Mouse (Mus musculus) neural tube, embryonic 12.5 days (tissue): Measurements from ENCODE around the gene Naaladl1. TPM values are rescaled to one million over a fixed set of nuclear protein-coding genes. Genes with fewer than 3 reads are reported as not detected.

Experiments
- ATAC-seq: fragments of 200-750 bp; cut with Nextera tagmentation; 2 replicates; pipeline ENCODE4 v1.8.0; 2017; ENCODE audit warnings: low read depth, mild to moderate bottlenecking, moderate TSS enrichment, moderate library complexity; ENCODE audit not compliant: low FRiP score
- H3K27ac ChIP-seq: fragments of 300-500 bp; sonication (generic); 2 replicates; pipeline ENCODE4 v1.5.1; 2016
- H3K27me3 ChIP-seq: fragments of 300-500 bp; sonication (generic); replicated peaks from 2 replicates; pipeline ENCODE4 v1.6.1; 2016; ENCODE audit warnings: mild to moderate bottlenecking
- H3K36me3 ChIP-seq: fragments of 300-500 bp; sonication (generic); 2 replicates; pipeline ENCODE4 v1.6.1; 2016; ENCODE audit warnings: mild to moderate bottlenecking
- H3K4me1 ChIP-seq: fragments of 300-500 bp; sonication (generic); 2 replicates; pipeline ENCODE4 v1.6.1; 2016
- H3K4me2 ChIP-seq: fragments of 300-500 bp; sonication (generic); replicated peaks from 2 replicates; pipeline ENCODE4 v1.6.1; 2016; ENCODE audit warnings: mild to moderate bottlenecking
- H3K4me3 ChIP-seq: fragments of 300-500 bp; sonication (generic); 2 replicates; pipeline ENCODE4 v1.5.1; 2016
- H3K9ac ChIP-seq: fragments of 300-500 bp; sonication (generic); 2 replicates; pipeline ENCODE4 v1.6.1; 2016; ENCODE audit warnings: mild to moderate bottlenecking
- H3K9me3 ChIP-seq: fragments of 300-500 bp; sonication (generic); 2 replicates; pipeline ENCODE4 v1.6.1; 2016; ENCODE audit warnings: mild to moderate bottlenecking
- WGBS: fragments of 180-500 bp; shearing (Covaris S2); methylation state at CpG from one replicate; pipeline ENCODE4 v1.1.7; 2016; 5-methylcytosine and 5-hydroxymethylcytosine counted together
- polyA plus RNA-seq: library from polyadenylated mRNA; unstranded; fragments of >200 nt; fragmentation: Nextera tagmentation; extraction: Ambion mirVana; gene quantifications from 2 replicates; pipeline ENCODE4 v1.2.1, GENCODE M21; 2016

Naaladl1 gene
- polyA plus RNA-seq, 1 experiment from 2014 or later: 0.63 TPM

- Histone ChIP-seq H3K9ac (no peak overlapping the region), H3K9me3 (no peaks in the 10 kb centered on the region), H3K27me3 (no peaks in the 10 kb centered on the region), H3K4me1 (peaks cover 17% of the 10 kb centered on the region), H3K36me3 (peaks cover 42% of the 10 kb centered on the region), H3K4me3 (no peak overlapping the region), H3K4me2 (no peak overlapping the region), H3K27ac (no peak overlapping the region)
- no peak for ATAC-seq
- 93% methylated on average over 13 of the region's 13 CpGs for WGBS
Observed at GRCm38 (mm10) chr19:6088841-6089240, 16.7 kb upstream of the Naaladl1 start.

GRCm38 (mm10) chr19:6094119-6094518 lies 11.5 kb upstream of the Naaladl1 start, which contains the start of gene AC131692.1:
AC131692.1 (plus strand) TSS chr19:6094419.
- no peak within 1 kb of the TSS for H3K4me3 ChIP-seq
- H3K36me3 ChIP-seq: peaks cover 47% of the 10 kb centered on the region
- ATAC-seq: no peak
- H3K4me1 ChIP-seq: no peaks in the 10 kb centered on the region
- H3K27me3 ChIP-seq: no peaks in the 10 kb centered on the region
- WGBS: 92% methylated on average over 7 of the region's 7 CpGs
- no peak within 1 kb of the TSS for H3K27ac ChIP-seq
- H3K9me3 ChIP-seq: no peaks in the 10 kb centered on the region
- H3K9ac ChIP-seq: no peak within 1 kb of the TSS
- H3K4me2 ChIP-seq: no peak within 1 kb of the TSS

GRCm38 (mm10) chr19:6097847-6098246 lies 7.7 kb upstream of the Naaladl1 start:
- no peaks in the 10 kb centered on the region for H3K4me1 ChIP-seq
- H3K27me3 ChIP-seq: no peaks in the 10 kb centered on the region
- peaks cover 23% of the 10 kb centered on the region; the same call in 1 of the 2 replicates for H3K36me3 ChIP-seq
- H3K4me2 ChIP-seq: no peak overlapping the region
- no peak overlapping the region for H3K9ac ChIP-seq
- ATAC-seq: no peak
- 95% methylated on average over 3 of the region's 3 CpGs for WGBS
- no peak overlapping the region for H3K4me3 ChIP-seq
- no peak overlapping the region for H3K27ac ChIP-seq
- H3K9me3 ChIP-seq: no peaks in the 10 kb centered on the region

GRCm38 (mm10) chr19:6101186-6101585 lies 4.4 kb upstream of the Naaladl1 start:
- 51% methylated on average over 6 of the region's 6 CpGs for WGBS
- Histone ChIP-seq H3K4me3 (no peak overlapping the region), H3K4me2 (no peak overlapping the region), H3K9me3 (no peaks in the 10 kb centered on the region), H3K9ac (no peak overlapping the region), H3K27ac (no peak overlapping the region), H3K27me3 (no peaks in the 10 kb centered on the region), H3K36me3 (peaks cover 6% of the 10 kb centered on the region; the same call in 1 of the 2 replicates), H3K4me1 (no peaks in the 10 kb centered on the region)
- ATAC-seq: no peak

GRCm38 (mm10) chr19:6102169-6102853 lies 3.3 kb upstream of the Naaladl1 start:
- Histone ChIP-seq H3K9me3 (no peaks in the 10 kb centered on the region), H3K4me2 (no peak overlapping the region), H3K9ac (no peak overlapping the region), H3K4me1 (no peaks in the 10 kb centered on the region), H3K36me3 (peaks cover 6% of the 10 kb centered on the region; the same call in 1 of the 2 replicates), H3K27ac (no peak overlapping the region), H3K4me3 (no peak overlapping the region), H3K27me3 (no peaks in the 10 kb centered on the region)
- WGBS: 85% methylated on average over 6 of the region's 6 CpGs
- ATAC-seq: no peak

- 93% methylated on average over 4 of the region's 4 CpGs for WGBS
- Histone ChIP-seq H3K27me3 (no peaks in the 10 kb centered on the region), H3K4me2 (no peak overlapping the region), H3K4me1 (no peaks in the 10 kb centered on the region), H3K9me3 (no peaks in the 10 kb centered on the region), H3K27ac (no peak overlapping the region), H3K36me3 (no peaks in the 10 kb centered on the region), H3K9ac (no peak overlapping the region), H3K4me3 (no peak overlapping the region)
- no peak for ATAC-seq
Observed at GRCm38 (mm10) chr19:6104476-6104875, 1.1 kb upstream of the Naaladl1 start.

GRCm38 (mm10) chr19:6113116-6113515 lies 7.5 kb downstream of the Naaladl1 start:
- ATAC-seq: no peak
- Histone ChIP-seq H3K9ac (no peak overlapping the region), H3K4me2 (no peak overlapping the region), H3K4me1 (peaks cover 15% of the 10 kb centered on the region), H3K4me3 (no peak overlapping the region), H3K27me3 (no peaks in the 10 kb centered on the region), H3K36me3 (peaks cover 29% of the 10 kb centered on the region), H3K9me3 (no peaks in the 10 kb centered on the region), H3K27ac (no peak overlapping the region)
- 70% methylated on average over 6 of the region's 6 CpGs for WGBS

GRCm38 (mm10) chr19:6116113-6116850 lies 10.7 kb downstream of the Naaladl1 start:
- H3K4me3 ChIP-seq: peak overlapping the region; percentile 86; the same call in 1 of the 2 replicates
- peak overlapping the region; percentile 95 for H3K4me2 ChIP-seq
- ATAC-seq: no peak
- peak overlapping the region; percentile 2; the same call in 1 of the 2 replicates for H3K9ac ChIP-seq
- H3K9me3 ChIP-seq: no peaks in the 10 kb centered on the region
- peaks cover 30% of the 10 kb centered on the region for H3K36me3 ChIP-seq
- peaks cover 25% of the 10 kb centered on the region for H3K4me1 ChIP-seq
- WGBS: 91% methylated on average over 15 of the region's 15 CpGs
- no peaks in the 10 kb centered on the region for H3K27me3 ChIP-seq
- H3K27ac ChIP-seq: no peak overlapping the region

GRCm38 (mm10) chr19:6117346-6117985 lies 11.9 kb downstream of the Naaladl1 start:
- no peaks in the 10 kb centered on the region for H3K9me3 ChIP-seq
- 6% methylated on average over 32 of the region's 32 CpGs for WGBS
- peak overlapping the region; percentile 95 for H3K4me2 ChIP-seq
- H3K36me3 ChIP-seq: peaks cover 34% of the 10 kb centered on the region
- H3K4me3 ChIP-seq: peak overlapping the region; percentile 86
- peak overlapping the region; percentile 92 for H3K9ac ChIP-seq
- ATAC-seq: no peak; the same call in 1 of the 2 replicates
- H3K27me3 ChIP-seq: no peaks in the 10 kb centered on the region
- H3K4me1 ChIP-seq: peaks cover 25% of the 10 kb centered on the region
- peak overlapping the region; percentile 86 for H3K27ac ChIP-seq

- Histone ChIP-seq H3K27ac (peak within 1 kb of the TSS; percentile 86), H3K36me3 (peaks cover 32% of the 10 kb centered on the region), H3K4me3 (peak within 1 kb of the TSS; percentile 86), H3K9me3 (no peaks in the 10 kb centered on the region), H3K4me1 (peaks cover 25% of the 10 kb centered on the region), H3K4me2 (peak within 1 kb of the TSS; percentile 95), H3K9ac (peak within 1 kb of the TSS; percentile 92), H3K27me3 (no peaks in the 10 kb centered on the region)
- ATAC-seq: peak; percentile 84
- under 1% methylated on average over 77 of the region's 77 CpGs for WGBS
Observed at GRCm38 (mm10) chr19:6117986-6118676, 12.5 kb downstream of the Naaladl1 start, which contains the start of gene Sac3d1. Sac3d1 (minus strand) TSS chr19:6118650.

- no peaks in the 10 kb centered on the region for H3K27me3 ChIP-seq
- peak overlapping the region; percentile 95 for H3K4me2 ChIP-seq
- ATAC-seq: peak; percentile 35
- 2% methylated on average over 8 of the region's 8 CpGs for WGBS
- H3K4me3 ChIP-seq: peak overlapping the region; percentile 86
- H3K4me1 ChIP-seq: peaks cover 25% of the 10 kb centered on the region
- 0 out of 2 replicates have a peak overlapping the region, but pooled peaks have one; percentile 20 for H3K27ac ChIP-seq
- peaks cover 32% of the 10 kb centered on the region for H3K36me3 ChIP-seq
- peak overlapping the region; percentile 92; the same call in 1 of the 2 replicates for H3K9ac ChIP-seq
- H3K9me3 ChIP-seq: no peaks in the 10 kb centered on the region
Observed at GRCm38 (mm10) chr19:6118677-6119185, 13.1 kb downstream of the Naaladl1 start.
